Mouse (Mus musculus) limb, embryonic 11.5 days (tissue): ENCODE data around the gene Tnp1. TPM values are rescaled to one million over a fixed set of nuclear protein-coding genes. Genes with fewer than 3 reads are reported as not detected.

ENCODE experiments used
- ATAC-seq: fragments of 200-750 bp; cut with Nextera tagmentation; 2 replicates; pipeline ENCODE4 v1.8.0; 2017; ENCODE audit warnings: low read depth; ENCODE audit not compliant: insufficient number of reproducible peaks, low FRiP score, low TSS enrichment
- DNase-seq: peaks from one replicate; pipeline ENCODE4 v3.0.0-alpha.2; 2015; ENCODE audit warnings: low spot score
- H3K27ac ChIP-seq: fragments of 300-500 bp; sonication (generic); replicated peaks from 2 replicates; pipeline ENCODE4 v1.5.1; 2014; ENCODE audit warnings: low read depth, mild to moderate bottlenecking, low read length
- H3K27me3 ChIP-seq: fragments of 300-500 bp; sonication (generic); 2 replicates; pipeline ENCODE4 v1.6.1; 2014; ENCODE audit warnings: mild to moderate bottlenecking, low read length, mixed read lengths; ENCODE audit not compliant: control insufficient read depth, insufficient read depth
- H3K36me3 ChIP-seq: fragments of 300-500 bp; sonication (generic); 2 replicates; pipeline ENCODE4 v1.6.1; 2014; ENCODE audit warnings: mild to moderate bottlenecking, low read length, moderate library complexity, mixed read lengths; ENCODE audit not compliant: control insufficient read depth, insufficient read depth
- H3K4me1 ChIP-seq: fragments of 300-500 bp; sonication (generic); 2 replicates; pipeline ENCODE4 v1.6.1; 2014; ENCODE audit warnings: low read length, mixed read lengths; ENCODE audit not compliant: control insufficient read depth, insufficient read depth
- H3K4me2 ChIP-seq: fragments of 300-500 bp; sonication (generic); 2 replicates; pipeline ENCODE4 v1.6.1; 2014; ENCODE audit warnings: low read depth, mild to moderate bottlenecking, moderate library complexity; ENCODE audit not compliant: severe bottlenecking
- H3K4me3 ChIP-seq: fragments of 300-500 bp; sonication (generic); 2 replicates; pipeline ENCODE4 v1.5.1; 2014; ENCODE audit warnings: low read depth, low read length
- H3K9ac ChIP-seq: fragments of 300-500 bp; sonication (generic); 2 replicates; pipeline ENCODE4 v1.6.1; 2014; ENCODE audit warnings: mild to moderate bottlenecking, low read length
- H3K9me3 ChIP-seq: fragments of 300-500 bp; sonication (generic); 2 replicates; pipeline ENCODE4 v1.6.1; 2016; ENCODE audit warnings: low read length; ENCODE audit not compliant: control insufficient read depth
- WGBS: fragments of 180-500 bp; shearing (Covaris S2); extraction: QIAGEN DNeasy Blood & Tissue Kit; methylation state at CpG from one replicate; pipeline ENCODE4 v1.1.7; 2014; 5-methylcytosine and 5-hydroxymethylcytosine counted together
- polyA plus RNA-seq: library from polyadenylated mRNA; unstranded; fragments of >200 nt; fragmentation: Nextera tagmentation; extraction: Ambion mirVana; gene quantifications from 2 replicates; pipeline ENCODE4 v1.2.1, GENCODE M21; 2014

Tnp1 gene
- polyA plus RNA-seq: not detected in 2 replicates

DNA sequence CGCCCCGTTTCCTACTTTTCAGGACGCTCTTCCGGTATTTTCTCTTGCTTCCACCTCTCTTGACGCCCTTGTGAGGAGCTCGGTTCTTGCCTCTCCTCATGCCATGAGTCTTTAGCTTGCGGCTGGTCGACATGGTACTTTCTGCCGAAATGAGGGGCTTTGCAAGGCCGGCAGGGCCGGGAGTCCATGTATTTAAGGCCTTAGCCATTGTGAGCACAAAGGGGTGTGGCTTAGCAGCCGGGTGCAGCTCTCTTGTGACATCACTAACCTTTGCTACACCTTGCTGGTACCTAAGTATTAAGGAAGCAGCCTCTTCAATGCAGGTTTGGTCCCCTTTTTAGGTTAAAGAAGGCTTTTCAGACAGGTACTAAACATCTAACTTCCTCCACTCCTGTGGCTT is at the start of gene Tnp1:
Gene Tnp1, minus strand, starts transcription at position 179 of the 400 bp plus-strand sequence.
- no peaks in the 10 kb centered on the region for H3K9me3 ChIP-seq
- H3K27ac ChIP-seq: no peak within 1 kb of the TSS
- no peak within 1 kb of the TSS for H3K4me2 ChIP-seq
- 0 out of 2 replicates have a peak, but pooled peaks cover 4% of the 10 kb centered on the region for H3K4me1 ChIP-seq
- WGBS: 94% methylated on average over 12 of the region's 12 CpGs
- H3K9ac ChIP-seq: no peak within 1 kb of the TSS
- DNase-seq: no peak
- no peaks in the 10 kb centered on the region for H3K27me3 ChIP-seq
- no peak for ATAC-seq
- H3K36me3 ChIP-seq: no peaks in the 10 kb centered on the region
- no peak within 1 kb of the TSS for H3K4me3 ChIP-seq

GRCm38 (mm10) chr1:73064336-73064735 is 48.6 kb upstream of the Tnp1 start:
- Histone ChIP-seq H3K36me3 (no peaks in the 10 kb centered on the region), H3K9me3 (no peaks in the 10 kb centered on the region), H3K9ac (no peak overlapping the region), H3K4me3 (no peak overlapping the region), H3K27ac (no peak overlapping the region), H3K27me3 (no peaks in the 10 kb centered on the region), H3K4me2 (no peak overlapping the region), H3K4me1 (peaks cover 7% of the 10 kb centered on the region; the same call in 1 of the 2 replicates)
- no peak for ATAC-seq
- WGBS: 72% methylated on average over 3 of the region's 3 CpGs
- DNase-seq: no peak

DNA sequence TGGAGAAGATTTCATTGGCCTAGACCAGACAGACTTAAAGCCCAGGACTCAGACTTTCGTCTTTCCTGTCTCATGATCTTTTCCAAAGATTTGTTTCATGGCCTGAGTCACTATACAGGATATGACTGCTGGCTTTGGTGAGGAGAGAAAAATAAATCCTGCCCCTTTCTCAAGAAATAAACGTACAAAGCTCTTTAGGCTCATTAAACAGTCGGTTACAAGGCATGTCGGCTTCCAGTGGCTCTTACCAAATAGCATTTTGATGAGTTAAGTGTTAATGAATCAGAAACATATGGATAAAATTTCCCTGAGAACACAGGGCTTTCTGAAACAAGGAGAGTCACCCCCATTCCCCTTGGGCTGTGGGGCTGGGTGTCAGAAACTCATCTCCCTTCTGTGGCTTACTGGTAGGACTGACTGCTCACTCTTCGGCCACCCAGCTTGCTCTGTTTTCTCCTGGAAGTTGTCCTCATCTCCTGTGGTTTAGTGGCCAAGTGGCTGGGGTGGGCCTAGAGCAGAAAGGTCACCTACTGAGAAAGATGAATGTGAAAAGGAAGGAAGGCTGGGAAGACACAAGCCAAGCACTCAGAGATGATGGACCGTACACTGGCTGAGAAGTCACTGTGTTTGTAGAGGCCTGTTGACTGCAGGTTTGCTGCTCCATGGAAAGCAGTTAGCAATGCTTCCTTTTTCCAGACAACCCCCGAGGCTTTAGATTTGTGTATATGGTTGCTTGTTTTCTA is 46.0 kb upstream of the Tnp1 start:
- Histone ChIP-seq H3K4me3 (no peak overlapping the region), H3K4me2 (no peak overlapping the region), H3K36me3 (no peaks in the 10 kb centered on the region), H3K27ac (no peak overlapping the region), H3K9me3 (no peaks in the 10 kb centered on the region), H3K27me3 (no peaks in the 10 kb centered on the region), H3K9ac (no peak overlapping the region), H3K4me1 (peaks cover 7% of the 10 kb centered on the region; the same call in 1 of the 2 replicates)
- 43% methylated on average over 7 of the region's 7 CpGs for WGBS
- DNase-seq (no peak), ATAC-seq (no peak)

- Histone ChIP-seq H3K4me3 (no peak overlapping the region), H3K27ac (no peak overlapping the region), H3K4me1 (peaks cover 7% of the 10 kb centered on the region; the same call in 1 of the 2 replicates), H3K9me3 (no peaks in the 10 kb centered on the region), H3K4me2 (no peak overlapping the region), H3K36me3 (no peaks in the 10 kb centered on the region), H3K9ac (no peak overlapping the region), H3K27me3 (no peaks in the 10 kb centered on the region)
- DNase-seq: no peak
- no peak for ATAC-seq
- WGBS: 25% methylated on average over 3 of the region's 3 CpGs
These were observed 44.6 kb upstream of the Tnp1 start for GRCm38 (mm10) chr1:73060271-73060670.

DNA sequence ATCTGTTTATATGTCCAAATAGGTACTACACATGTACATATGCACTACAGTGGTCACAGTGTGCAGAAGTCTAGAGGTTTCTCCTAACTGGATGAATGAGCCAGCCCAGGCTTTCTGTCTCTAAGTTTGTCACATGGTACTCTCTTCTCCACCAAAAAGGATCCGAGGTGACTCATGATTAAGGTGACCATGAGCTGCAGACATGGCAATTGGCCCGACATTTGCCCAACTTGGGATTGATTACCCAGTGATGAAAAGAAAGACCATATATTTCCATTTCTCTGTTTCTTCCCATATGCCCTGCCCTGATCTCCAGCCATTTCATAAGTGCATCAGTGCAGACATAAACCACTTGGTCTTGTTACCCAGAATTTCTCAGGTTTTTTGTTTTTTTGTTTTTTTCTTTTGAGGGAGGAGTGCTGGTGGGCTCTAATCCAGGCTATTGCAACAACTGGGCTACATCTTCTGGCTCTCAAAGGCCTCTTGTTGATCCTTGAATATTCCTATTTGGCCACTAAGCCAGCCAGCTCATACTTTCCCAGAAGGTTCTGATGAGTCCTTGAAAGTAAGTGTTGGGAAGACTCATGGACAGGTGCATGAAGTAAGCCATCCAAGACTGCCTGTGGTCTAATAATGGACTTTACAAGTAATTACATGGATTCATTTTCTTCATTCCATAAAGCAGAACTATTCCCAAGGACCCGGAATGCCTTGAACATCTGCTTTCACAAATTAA is 40.7 kb upstream of the Tnp1 start:
- Histone ChIP-seq H3K4me1 (peaks cover 12% of the 10 kb centered on the region; the same call in 1 of the 2 replicates), H3K36me3 (no peaks in the 10 kb centered on the region), H3K9ac (no peak overlapping the region), H3K4me3 (no peak overlapping the region), H3K27me3 (no peaks in the 10 kb centered on the region), H3K4me2 (no peak overlapping the region), H3K27ac (no peak overlapping the region), H3K9me3 (no peaks in the 10 kb centered on the region)
- DNase-seq (no peak), ATAC-seq (no peak)
- 84% methylated on average over 3 of the region's 3 CpGs for WGBS

DNA sequence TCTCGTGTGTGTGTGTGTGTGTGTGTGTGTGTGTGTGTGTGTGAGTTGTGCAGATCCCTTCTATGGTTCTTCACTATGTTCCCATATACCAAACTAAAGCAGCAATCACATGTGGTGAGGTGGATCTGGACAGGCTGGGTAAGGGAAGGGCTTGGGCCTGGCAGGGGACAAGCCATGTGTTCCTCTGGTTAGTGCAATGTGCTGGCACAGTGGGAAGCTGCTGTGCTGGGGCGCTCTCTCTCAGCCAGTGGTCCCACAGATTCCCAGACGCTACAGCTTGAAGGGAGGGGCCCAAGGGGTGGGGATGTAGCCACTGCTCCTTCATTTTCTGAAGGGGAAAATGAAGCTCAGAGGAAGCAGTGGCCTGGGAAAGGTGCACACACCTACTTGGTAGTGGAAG is 40.1 kb upstream of the Tnp1 start:
- H3K27ac ChIP-seq: no peak overlapping the region
- no peak overlapping the region for H3K4me3 ChIP-seq
- no peaks in the 10 kb centered on the region for H3K27me3 ChIP-seq
- ATAC-seq (no peak), DNase-seq (no peak)
- H3K36me3 ChIP-seq: no peaks in the 10 kb centered on the region
- H3K9me3 ChIP-seq: no peaks in the 10 kb centered on the region
- H3K4me2 ChIP-seq: no peak overlapping the region
- H3K4me1 ChIP-seq: peaks cover 12% of the 10 kb centered on the region; the same call in 1 of the 2 replicates
- no peak overlapping the region for H3K9ac ChIP-seq
- 41% methylated on average over 3 of the region's 3 CpGs for WGBS

- Histone ChIP-seq H3K27ac (no peak overlapping the region), H3K4me2 (no peak overlapping the region), H3K27me3 (no peaks in the 10 kb centered on the region), H3K36me3 (no peaks in the 10 kb centered on the region), H3K4me3 (no peak overlapping the region), H3K9ac (no peak overlapping the region), H3K9me3 (no peaks in the 10 kb centered on the region), H3K4me1 (peaks cover 10% of the 10 kb centered on the region; the same call in 1 of the 2 replicates)
- no peak for ATAC-seq
- 73% methylated on average over 6 of the region's 6 CpGs for WGBS
- no peak for DNase-seq
These were observed 39.5 kb upstream of the Tnp1 start for GRCm38 (mm10) chr1:73055206-73055605.

DNA sequence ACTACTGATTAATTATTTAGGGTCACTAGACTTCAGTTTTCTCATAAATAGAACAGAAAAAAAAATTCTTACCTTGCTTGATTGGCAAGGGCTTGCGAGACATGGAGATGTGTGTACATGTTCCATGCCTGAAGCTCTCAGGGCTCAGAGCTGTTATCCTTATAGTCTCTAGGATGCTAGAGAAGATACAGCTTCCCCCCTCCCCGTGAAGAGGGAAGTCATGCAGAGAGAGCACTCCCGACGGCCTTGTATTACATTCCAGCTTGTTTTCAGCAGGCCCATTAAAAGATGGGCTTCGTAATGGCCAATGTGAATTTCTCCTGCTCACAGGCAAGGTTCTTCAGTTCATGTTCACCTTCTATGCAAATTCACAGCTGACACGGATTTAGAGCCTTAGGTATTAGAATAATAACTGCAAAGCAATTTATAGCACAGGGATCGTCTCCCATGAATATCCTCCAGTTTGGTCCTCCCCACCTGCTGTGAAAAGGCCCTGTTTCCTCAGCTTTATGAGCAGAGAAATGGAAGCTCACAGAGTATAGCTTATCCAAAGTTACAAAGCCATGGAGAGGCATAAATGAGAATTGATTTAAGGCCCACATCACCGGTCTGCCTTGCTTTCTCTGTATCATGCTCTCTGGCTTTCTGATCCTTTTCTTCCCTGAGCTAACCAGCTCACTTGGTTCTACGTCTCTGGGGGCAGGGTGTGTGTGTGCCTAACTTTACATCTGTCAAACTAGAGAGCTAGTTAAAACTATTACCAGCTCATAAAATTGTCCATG is 38.0 kb upstream of the Tnp1 start:
- H3K27ac ChIP-seq: no peak overlapping the region
- H3K4me2 ChIP-seq: no peak overlapping the region
- H3K4me3 ChIP-seq: no peak overlapping the region
- H3K27me3 ChIP-seq: no peaks in the 10 kb centered on the region
- WGBS: 36% methylated on average over 9 of the region's 9 CpGs
- peaks cover 8% of the 10 kb centered on the region; the same call in 1 of the 2 replicates for H3K4me1 ChIP-seq
- no peak for DNase-seq
- no peaks in the 10 kb centered on the region for H3K9me3 ChIP-seq
- H3K9ac ChIP-seq: no peak overlapping the region
- ATAC-seq: no peak
- H3K36me3 ChIP-seq: no peaks in the 10 kb centered on the region
